Mouse (Mus musculus) cerebellum, adult (tissue): Measurements from ENCODE around the gene Ggnbp2.
"Not testable (repeated sequence)": the region's sequence is repeated elsewhere in the genome, so short reads cannot be mapped to it uniquely, and the experiment has no call there.

Experiments used
- ATAC-seq: cut with Nextera tagmentation; 2 replicates; pipeline ENCODE4 v1.9.2; 2017; ENCODE audit warnings: mild to moderate bottlenecking, moderate library complexity, mixed read lengths; ENCODE audit not compliant: insufficient number of reproducible peaks, low FRiP score, low TSS enrichment

Gene Ggnbp2

GRCm38 (mm10) chr11:84880465-84880961 lies 9.9 kb upstream of the Ggnbp2 start:
- ATAC-seq: 0 out of 2 replicates have a peak, but pooled peaks have one; percentile 36

GRCm38 (mm10) chr11:84879772-84880464 lies 9.3 kb upstream of the Ggnbp2 start, which contains the start of the genes Myo19 and Pigw:
Gene Myo19, plus strand, starts transcription at chr11:84880148.
Gene Pigw, minus strand, starts transcription at chr11:84880285.
- ATAC-seq: peak; percentile 73

GRCm38 (mm10) chr11:84879007-84879771 lies 8.6 kb upstream of the Ggnbp2 start:
- 0 out of 2 replicates have a peak, but pooled peaks have one; percentile 4 for ATAC-seq

- ATAC-seq: not testable (repeated sequence)
Measured at GRCm38 (mm10) chr11:84876020-84876419, 5.4 kb upstream of the Ggnbp2 start.

- no peak for ATAC-seq
Measured at GRCm38 (mm10) chr11:84873042-84873833, 2.6 kb upstream of the Ggnbp2 start.

- no peak for ATAC-seq
Measured at GRCm38 (mm10) chr11:84871548-84872069, 992 bp upstream of the Ggnbp2 start.

- no peak for ATAC-seq
Measured at GRCm38 (mm10) chr11:84871046-84871445, 429 bp upstream of the Ggnbp2 start.

GRCm38 (mm10) chr11:84869537-84870232 lies 932 bp downstream of the Ggnbp2 start:
- ATAC-seq: peak; percentile 78

GRCm38 (mm10) chr11:84868786-84869259 lies 1.8 kb downstream of the Ggnbp2 start:
- no peak for ATAC-seq

GRCm38 (mm10) chr11:84867586-84867985 lies 3.0 kb downstream of the Ggnbp2 start:
- ATAC-seq: no peak

GRCm38 (mm10) chr11:84865268-84865667 lies 5.3 kb downstream of the Ggnbp2 start:
- no peak for ATAC-seq

GRCm38 (mm10) chr11:84855285-84855684 lies 15.3 kb downstream of the Ggnbp2 start:
- ATAC-seq: no peak

GRCm38 (mm10) chr11:84847475-84848090 lies 23.0 kb downstream of the Ggnbp2 start:
- no peak for ATAC-seq

- no peak for ATAC-seq
Measured at GRCm38 (mm10) chr11:84846741-84847474, 23.7 kb downstream of the Ggnbp2 start.

- ATAC-seq: no peak
Measured at GRCm38 (mm10) chr11:84839330-84839729, 31.3 kb downstream of the Ggnbp2 start.

GRCm38 (mm10) chr11:84829495-84829894 lies 41.1 kb downstream of the Ggnbp2 start:
- ATAC-seq: not testable (repeated sequence)

GRCm38 (mm10) chr11:84828516-84829399 lies 41.9 kb downstream of the Ggnbp2 start, which contains the start of gene Dhrs11:
Gene Dhrs11, minus strand, starts transcription at chr11:84828994.
- ATAC-seq: peak; percentile 57; the same call in 1 of the 2 replicates
